Mouse (Mus musculus): ENCODE results near the gene Litaf. TPM values are rescaled to one million over a fixed set of nuclear protein-coding genes. Genes with fewer than 3 reads are reported as not detected.
"Not testable (repeated sequence)": the region's sequence is repeated elsewhere in the genome, so short reads cannot be mapped to it uniquely, and the experiment has no call there.

The Litaf gene
- polyA plus RNA-seq, 1 experiment, result 102 TPM

GRCm38 (mm10) chr16:10976202-10976631 is 89.7 kb downstream of the Litaf start:
- Histone ChIP-seq H3K4me1 (ENCODE audit: control insufficient read depth, insufficient read depth, low read length) (no peaks in the 10 kb centered on the region), H3K36me3 (ENCODE audit: control insufficient read depth, insufficient read depth, low read length, poor library complexity, severe bottlenecking) (no peaks in the 10 kb centered on the region)
- TF ChIP-seq EP300 (IDR thresholded peaks at IDR 0.05; ENCODE audit: insufficient read depth, low read depth, low read length), result no peak
- TF ChIP-seq CTCF (IDR thresholded peaks at IDR 0.05; ENCODE audit: low read depth, low read length), result no peak
- no peak for TF ChIP-seq POLR2A (IDR thresholded peaks at IDR 0.05; ENCODE audit: insufficient read depth, low read length)

GRCm38 (mm10) chr16:10974939-10975338 is 91.0 kb downstream of the Litaf start:
- no peak overlapping the region for H3K9ac ChIP-seq (ENCODE audit: low read depth, poor library complexity, severe bottlenecking)
- H3K27me3 ChIP-seq (ENCODE audit: control insufficient read depth, insufficient read depth, low read length, poor library complexity, severe bottlenecking), result no peaks in the 10 kb centered on the region
- no peak overlapping the region for H3K4me3 ChIP-seq (ENCODE audit: low read depth, low read length)
- H3K27ac ChIP-seq (ENCODE audit: insufficient read depth, low read length), result no peak overlapping the region
- no peaks in the 10 kb centered on the region for H3K36me3 ChIP-seq (ENCODE audit: control insufficient read depth, insufficient read depth, low read length, poor library complexity, severe bottlenecking)
- TF ChIP-seq EP300 (IDR thresholded peaks at IDR 0.05; ENCODE audit: insufficient read depth, low read depth, low read length) (no peak), POLR2A (IDR thresholded peaks at IDR 0.05; ENCODE audit: insufficient read depth, low read length) (no peak), CTCF (IDR thresholded peaks at IDR 0.05; ENCODE audit: low read depth, low read length) (no peak)
- no peaks in the 10 kb centered on the region for H3K9me3 ChIP-seq (replicated peaks; ENCODE audit: control insufficient read depth, insufficient read depth, low read length, poor library complexity, severe bottlenecking)
- no peaks in the 10 kb centered on the region for H3K4me1 ChIP-seq (ENCODE audit: control insufficient read depth, insufficient read depth, low read length)

More at GRCm38 (mm10) chr16:10976202-10976631, 89.7 kb downstream of the Litaf start:
- Histone ChIP-seq H3K27me3 (ENCODE audit: control insufficient read depth, insufficient read depth, low read length, poor library complexity, severe bottlenecking) (no peaks in the 10 kb centered on the region), H3K27ac (ENCODE audit: insufficient read depth, low read length) (no peak overlapping the region), H3K4me3 (ENCODE audit: low read depth, low read length) (no peak overlapping the region), H3K9ac (ENCODE audit: low read depth, poor library complexity, severe bottlenecking) (no peak overlapping the region), H3K9me3 (replicated peaks; ENCODE audit: control insufficient read depth, insufficient read depth, low read length, poor library complexity, severe bottlenecking) (no peaks in the 10 kb centered on the region)

GRCm38 (mm10) chr16:10974037-10974446 is 91.9 kb downstream of the Litaf start:
- Histone ChIP-seq H3K9ac (ENCODE audit: low read depth, poor library complexity, severe bottlenecking) (no peak overlapping the region), H3K27me3 (ENCODE audit: control insufficient read depth, insufficient read depth, low read length, poor library complexity, severe bottlenecking) (no peaks in the 10 kb centered on the region), H3K4me1 (ENCODE audit: control insufficient read depth, insufficient read depth, low read length) (no peaks in the 10 kb centered on the region), H3K27ac (ENCODE audit: insufficient read depth, low read length) (no peak overlapping the region), H3K4me3 (ENCODE audit: low read depth, low read length) (no peak overlapping the region), H3K36me3 (ENCODE audit: control insufficient read depth, insufficient read depth, low read length, poor library complexity, severe bottlenecking) (no peaks in the 10 kb centered on the region), H3K9me3 (replicated peaks; ENCODE audit: control insufficient read depth, insufficient read depth, low read length, poor library complexity, severe bottlenecking) (no peaks in the 10 kb centered on the region)
- TF ChIP-seq POLR2A (IDR thresholded peaks at IDR 0.05; ENCODE audit: insufficient read depth, low read length), result no peak

GRCm38 (mm10) chr16:10972259-10972658 is 93.7 kb downstream of the Litaf start:
- no peaks in the 10 kb centered on the region for H3K4me1 ChIP-seq (ENCODE audit: control insufficient read depth, insufficient read depth, low read length)
- H3K27ac ChIP-seq (ENCODE audit: insufficient read depth, low read length), result no peak overlapping the region

GRCm38 (mm10) chr16:10969944-10970343 is 96.0 kb downstream of the Litaf start:
- peak; percentile 14 for TF ChIP-seq CTCF (IDR thresholded peaks at IDR 0.05; ENCODE audit: low read depth, low read length)
- H3K36me3 ChIP-seq (ENCODE audit: control insufficient read depth, insufficient read depth, low read length, poor library complexity, severe bottlenecking); H3K4me1 ChIP-seq (ENCODE audit: control insufficient read depth, insufficient read depth, low read length); H3K27me3 ChIP-seq (ENCODE audit: control insufficient read depth, insufficient read depth, low read length, poor library complexity, severe bottlenecking); H3K9ac ChIP-seq (ENCODE audit: low read depth, poor library complexity, severe bottlenecking); H3K4me3 ChIP-seq (ENCODE audit: low read depth, low read length); H3K27ac ChIP-seq (ENCODE audit: insufficient read depth, low read length); H3K9me3 ChIP-seq (replicated peaks; ENCODE audit: control insufficient read depth, insufficient read depth, low read length, poor library complexity, severe bottlenecking): not testable (repeated sequence)

More at GRCm38 (mm10) chr16:10972259-10972658, 93.7 kb downstream of the Litaf start:
- H3K27me3 ChIP-seq (ENCODE audit: control insufficient read depth, insufficient read depth, low read length, poor library complexity, severe bottlenecking), result no peaks in the 10 kb centered on the region
- TF ChIP-seq EP300 (IDR thresholded peaks at IDR 0.05; ENCODE audit: insufficient read depth, low read depth, low read length), result no peak
- TF ChIP-seq CTCF (IDR thresholded peaks at IDR 0.05; ENCODE audit: low read depth, low read length), result no peak
- no peak for TF ChIP-seq POLR2A (IDR thresholded peaks at IDR 0.05; ENCODE audit: insufficient read depth, low read length)
- H3K4me3 ChIP-seq (ENCODE audit: low read depth, low read length), result no peak overlapping the region
- H3K9me3 ChIP-seq (replicated peaks; ENCODE audit: control insufficient read depth, insufficient read depth, low read length, poor library complexity, severe bottlenecking), result no peaks in the 10 kb centered on the region
- H3K36me3 ChIP-seq (ENCODE audit: control insufficient read depth, insufficient read depth, low read length, poor library complexity, severe bottlenecking), result no peaks in the 10 kb centered on the region
- no peak overlapping the region for H3K9ac ChIP-seq (ENCODE audit: low read depth, poor library complexity, severe bottlenecking)

GRCm38 (mm10) chr16:10969342-10969741 is 96.6 kb downstream of the Litaf start:
- no peaks in the 10 kb centered on the region for H3K36me3 ChIP-seq (ENCODE audit: control insufficient read depth, insufficient read depth, low read length, poor library complexity, severe bottlenecking)
- H3K9me3 ChIP-seq (replicated peaks; ENCODE audit: control insufficient read depth, insufficient read depth, low read length, poor library complexity, severe bottlenecking), result no peaks in the 10 kb centered on the region
- TF ChIP-seq EP300 (IDR thresholded peaks at IDR 0.05; ENCODE audit: insufficient read depth, low read depth, low read length) (no peak), POLR2A (IDR thresholded peaks at IDR 0.05; ENCODE audit: insufficient read depth, low read length) (no peak), CTCF (IDR thresholded peaks at IDR 0.05; ENCODE audit: low read depth, low read length) (no peak)
- H3K9ac ChIP-seq (ENCODE audit: low read depth, poor library complexity, severe bottlenecking), result no peak overlapping the region
- no peaks in the 10 kb centered on the region for H3K27me3 ChIP-seq (ENCODE audit: control insufficient read depth, insufficient read depth, low read length, poor library complexity, severe bottlenecking)
- H3K27ac ChIP-seq (ENCODE audit: insufficient read depth, low read length), result no peak overlapping the region
- no peak overlapping the region for H3K4me3 ChIP-seq (ENCODE audit: low read depth, low read length)
- no peaks in the 10 kb centered on the region for H3K4me1 ChIP-seq (ENCODE audit: control insufficient read depth, insufficient read depth, low read length)
